Mouse (Mus musculus) thymus, adult 2 months (tissue): ENCODE data around the gene Plk3. TPM values are rescaled to one million over a fixed set of nuclear protein-coding genes. Genes with fewer than 3 reads are reported as not detected.

Experiments
- DNase-seq: peaks from one replicate; pipeline ENCODE4 v3.0.0; 2021
- H3K27ac ChIP-seq: fragments of 200-500 bp; 2 replicates; pipeline ENCODE4 v1.5.1; 2012; ENCODE audit warnings: low read length, control low read depth; ENCODE audit not compliant: control insufficient read depth, insufficient read depth
- H3K27me3 ChIP-seq: fragments of 200-500 bp; 2 replicates; pipeline ENCODE4 v1.6.1; 2012; ENCODE audit warnings: mild to moderate bottlenecking, low read length, moderate library complexity, mixed read lengths; ENCODE audit not compliant: control insufficient read depth, insufficient read depth
- H3K36me3 ChIP-seq: fragments of 200-500 bp; 2 replicates; pipeline ENCODE4 v1.6.1; 2012; ENCODE audit warnings: mild to moderate bottlenecking, low read length, moderate library complexity; ENCODE audit not compliant: control insufficient read depth, insufficient read depth
- H3K4me1 ChIP-seq: fragments of 200-500 bp; replicated peaks from 2 replicates; pipeline ENCODE4 v1.6.1; 2012; ENCODE audit warnings: low read length; ENCODE audit not compliant: control insufficient read depth, insufficient read depth
- H3K4me3 ChIP-seq: fragments of 200-500 bp; 2 replicates; pipeline ENCODE4 v1.5.1; 2012; ENCODE audit warnings: mild to moderate bottlenecking, low read length, control low read depth, moderate library complexity; ENCODE audit not compliant: control insufficient read depth, insufficient read depth
- CTCF ChIP-seq: fragments of 200-500 bp; IDR thresholded peaks from 2 replicates; pipeline ENCODE4 v1.5.1; 2012; ENCODE audit warnings: mild to moderate bottlenecking, control low read depth, low read length, moderate library complexity, borderline replicate concordance; ENCODE audit not compliant: control insufficient read depth, poor library complexity, insufficient read depth; ENCODE audit errors: extremely low read depth
- POLR2A ChIP-seq: fragments of 200-500 bp; IDR thresholded peaks from 2 replicates; pipeline ENCODE4 v1.6.1; 2012; ENCODE audit warnings: mild to moderate bottlenecking, low read length, control low read depth, moderate library complexity; ENCODE audit not compliant: control insufficient read depth, poor library complexity, insufficient read depth; ENCODE audit errors: extremely low read depth
- WGBS: fragments of 180-500 bp; shearing (Covaris S2); methylation state at CpG from one replicate; pipeline ENCODE4 v1.1.7; 2018; 5-methylcytosine and 5-hydroxymethylcytosine counted together
- polyA plus RNA-seq: library from polyadenylated mRNA; depleted of rRNA; stranded (reverse); fragments of >200 nt; gene quantifications from 2 replicates; pipeline ENCODE4 v1.2.3, GENCODE M21; 2012

Plk3 gene
- polyA plus RNA-seq, 1 experiment: 21.4 TPM

DNA sequence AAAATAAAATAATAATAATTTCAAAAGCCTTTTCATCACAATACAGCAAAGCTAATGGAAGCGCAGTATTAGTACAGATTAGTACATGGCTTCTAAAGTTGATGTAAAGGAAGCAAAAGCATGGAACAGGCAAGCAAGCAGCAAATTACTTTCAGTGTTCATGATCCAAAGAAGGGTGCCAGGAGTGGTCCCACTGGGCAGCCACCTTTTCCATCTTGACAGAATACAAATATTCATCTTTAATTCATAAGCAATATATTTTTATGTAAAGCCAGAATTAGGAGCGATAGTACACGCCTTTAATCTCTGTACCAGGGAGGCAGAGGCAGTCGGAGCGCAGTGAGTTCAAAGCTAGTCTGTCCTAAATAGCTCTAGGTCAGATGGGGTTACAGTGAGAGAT is 14.1 kb downstream of the Plk3 start:
- TF ChIP-seq POLR2A: no peak
- TF ChIP-seq CTCF: no peak
- WGBS: 87% methylated on average over 5 of the region's 5 CpGs
- Histone ChIP-seq H3K27ac (no peak overlapping the region), H3K4me3 (no peak overlapping the region), H3K4me1 (peaks cover 20% of the 10 kb centered on the region), H3K36me3 (no peaks in the 10 kb centered on the region), H3K27me3 (no peaks in the 10 kb centered on the region)
- no peak for DNase-seq

DNA sequence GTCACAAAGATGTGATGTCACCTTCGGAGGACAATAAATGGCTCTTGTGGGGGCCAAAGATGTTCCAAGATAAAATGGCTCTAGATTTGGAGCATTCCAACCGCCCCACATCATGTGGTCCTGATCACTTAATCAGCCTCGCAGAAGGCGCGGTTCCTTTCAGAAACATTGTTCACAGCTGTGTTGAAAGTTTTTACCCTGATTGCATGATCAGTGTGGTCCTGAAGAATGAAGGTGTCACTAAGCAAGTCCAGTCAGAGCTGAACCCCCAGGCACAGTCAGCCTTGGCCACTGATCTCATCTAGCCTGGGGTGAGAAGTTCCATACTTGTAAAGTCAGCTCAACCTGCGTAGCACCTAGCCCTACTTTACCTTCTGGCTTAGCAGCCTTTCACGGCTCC is 15.8 kb downstream of the Plk3 start:
- Histone ChIP-seq H3K27ac (no peak overlapping the region), H3K4me1 (peaks cover 10% of the 10 kb centered on the region), H3K4me3 (no peak overlapping the region), H3K27me3 (no peaks in the 10 kb centered on the region), H3K36me3 (no peaks in the 10 kb centered on the region)
- TF ChIP-seq POLR2A (no peak), CTCF (no peak)
- no peak for DNase-seq
- 95% methylated on average over 7 of the region's 7 CpGs for WGBS

DNA sequence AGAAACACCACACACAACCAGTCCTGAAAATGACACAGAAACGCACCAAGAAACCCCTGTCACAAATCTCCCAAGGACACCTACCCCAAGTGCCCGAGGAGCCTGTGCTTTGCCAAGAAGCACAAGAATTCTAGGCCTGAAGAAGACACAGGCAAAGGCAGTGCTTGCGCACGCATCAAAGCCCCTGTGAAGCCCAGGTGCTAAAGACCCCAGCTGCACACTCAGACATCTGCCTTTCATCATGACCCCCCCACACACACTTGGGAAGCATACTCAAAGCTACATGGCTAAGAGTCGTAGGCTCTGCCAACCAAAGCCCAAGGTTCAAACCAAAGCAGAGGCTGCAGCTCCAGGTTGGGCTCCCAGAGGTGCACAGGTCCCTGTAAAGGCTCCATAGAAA is 18.2 kb downstream of the Plk3 start:
- WGBS: 35% methylated on average over 5 of the region's 5 CpGs
- no peaks in the 10 kb centered on the region for H3K36me3 ChIP-seq
- H3K4me1 ChIP-seq: peaks cover 10% of the 10 kb centered on the region
- no peak overlapping the region for H3K4me3 ChIP-seq
- TF ChIP-seq POLR2A (no peak), CTCF (no peak)
- no peaks in the 10 kb centered on the region for H3K27me3 ChIP-seq
- no peak overlapping the region for H3K27ac ChIP-seq
- DNase-seq: peak; percentile 56

DNA sequence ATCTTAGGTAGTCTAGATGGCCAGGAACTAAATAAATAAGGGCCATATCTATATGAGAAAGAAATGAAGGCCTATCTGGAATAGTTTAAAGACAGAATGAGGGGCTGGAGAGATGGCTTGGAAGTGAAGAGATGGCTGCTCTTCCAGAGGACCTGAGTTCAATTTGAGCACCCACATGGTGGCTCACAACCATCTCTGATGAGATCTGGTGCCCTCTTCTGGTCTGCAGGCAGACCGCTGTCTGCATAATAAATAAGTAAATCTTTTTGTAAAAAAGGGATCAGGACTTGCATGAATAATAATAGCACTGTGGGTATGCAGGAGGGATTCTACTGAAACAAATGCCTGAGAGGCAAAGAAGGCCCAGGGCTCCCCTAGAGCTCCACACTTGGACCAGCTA is 20.5 kb downstream of the Plk3 start:
- no peak for DNase-seq
- no peak for TF ChIP-seq CTCF
- TF ChIP-seq POLR2A: no peak
- Histone ChIP-seq H3K36me3 (no peaks in the 10 kb centered on the region), H3K4me3 (no peak overlapping the region), H3K4me1 (peaks cover 11% of the 10 kb centered on the region), H3K27ac (no peak overlapping the region), H3K27me3 (no peaks in the 10 kb centered on the region)
- 100% methylated on average over 1 of the region's 1 CpGs for WGBS

DNA sequence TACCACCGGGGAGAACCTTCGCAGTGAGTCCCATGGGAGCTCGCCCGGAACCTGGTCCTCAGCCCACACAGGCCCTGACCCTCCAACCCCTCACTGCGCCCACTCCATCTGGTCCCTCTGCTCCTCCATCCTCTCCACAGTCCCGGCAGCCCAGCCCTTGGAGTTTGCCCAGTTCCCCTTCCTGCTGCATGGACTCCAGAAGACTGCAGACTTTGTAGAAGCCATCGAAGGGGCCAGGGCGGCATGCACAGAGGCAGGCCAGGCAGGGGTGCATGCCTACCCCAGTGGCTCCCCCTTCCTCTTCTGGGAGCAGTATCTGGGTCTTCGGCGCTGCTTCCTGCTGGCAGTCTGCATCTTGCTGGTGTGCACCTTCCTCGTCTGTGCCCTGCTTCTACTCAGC is 22.8 kb downstream of the Plk3 start:
- Histone ChIP-seq H3K36me3 (no peaks in the 10 kb centered on the region), H3K27ac (no peak overlapping the region), H3K27me3 (no peaks in the 10 kb centered on the region), H3K4me1 (peaks cover 11% of the 10 kb centered on the region), H3K4me3 (no peak overlapping the region)
- no peak for TF ChIP-seq CTCF
- no peak for TF ChIP-seq POLR2A
- 83% methylated on average over 11 of the region's 11 CpGs for WGBS
- DNase-seq: no peak

DNA sequence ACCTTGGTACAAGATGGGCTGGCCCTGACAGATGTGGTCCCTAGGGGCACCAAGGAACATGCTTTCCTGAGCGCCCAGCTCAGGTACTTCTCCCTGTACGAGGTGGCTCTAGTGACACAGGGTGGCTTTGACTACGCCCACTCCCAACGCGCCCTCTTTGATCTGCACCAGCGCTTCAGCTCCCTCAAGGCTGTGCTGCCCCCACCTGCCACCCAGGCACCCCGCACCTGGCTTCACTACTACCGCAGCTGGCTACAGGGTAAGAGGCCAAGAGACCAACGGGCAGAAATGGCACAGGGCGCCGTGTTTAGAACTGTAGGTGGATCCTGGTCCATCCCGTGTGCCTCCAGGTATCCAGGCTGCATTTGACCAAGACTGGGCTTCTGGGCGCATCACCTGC is 23.5 kb downstream of the Plk3 start:
- WGBS: 74% methylated on average over 13 of the region's 13 CpGs
- H3K27ac ChIP-seq: no peak overlapping the region
- no peaks in the 10 kb centered on the region for H3K27me3 ChIP-seq
- TF ChIP-seq POLR2A (no peak), CTCF (no peak)
- H3K4me3 ChIP-seq: no peak overlapping the region
- no peaks in the 10 kb centered on the region for H3K36me3 ChIP-seq
- no peak for DNase-seq
- H3K4me1 ChIP-seq: peaks cover 5% of the 10 kb centered on the region; the same call in 1 of the 2 replicates

DNA sequence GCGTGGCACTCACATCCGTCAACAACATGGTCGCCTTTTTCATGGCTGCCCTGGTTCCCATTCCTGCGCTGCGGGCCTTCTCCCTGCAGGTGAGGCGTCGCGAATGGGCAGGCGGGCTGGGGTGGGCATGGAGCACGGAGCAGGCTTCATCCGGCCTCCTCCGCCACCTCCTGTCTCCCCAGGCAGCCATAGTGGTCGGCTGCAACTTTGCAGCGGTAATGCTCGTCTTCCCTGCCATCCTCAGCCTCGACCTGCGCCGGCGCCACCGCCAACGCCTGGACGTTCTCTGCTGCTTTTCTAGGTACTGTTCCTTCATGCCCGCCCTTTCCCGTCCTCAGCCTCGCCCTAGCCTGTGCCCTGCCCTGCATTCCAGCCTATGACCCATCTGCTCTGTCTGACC is 24.4 kb downstream of the Plk3 start:
- 96% methylated on average over 25 of the region's 25 CpGs for WGBS

More for the DNA sequence above, 24.4 kb downstream of the Plk3 start:
- no peak for TF ChIP-seq CTCF
- TF ChIP-seq POLR2A: no peak
- Histone ChIP-seq H3K27ac (no peak overlapping the region), H3K4me3 (no peak overlapping the region), H3K4me1 (peaks cover 5% of the 10 kb centered on the region; the same call in 1 of the 2 replicates), H3K36me3 (no peaks in the 10 kb centered on the region), H3K27me3 (no peaks in the 10 kb centered on the region)
- DNase-seq: no peak
